In the genomic region with DNA sequence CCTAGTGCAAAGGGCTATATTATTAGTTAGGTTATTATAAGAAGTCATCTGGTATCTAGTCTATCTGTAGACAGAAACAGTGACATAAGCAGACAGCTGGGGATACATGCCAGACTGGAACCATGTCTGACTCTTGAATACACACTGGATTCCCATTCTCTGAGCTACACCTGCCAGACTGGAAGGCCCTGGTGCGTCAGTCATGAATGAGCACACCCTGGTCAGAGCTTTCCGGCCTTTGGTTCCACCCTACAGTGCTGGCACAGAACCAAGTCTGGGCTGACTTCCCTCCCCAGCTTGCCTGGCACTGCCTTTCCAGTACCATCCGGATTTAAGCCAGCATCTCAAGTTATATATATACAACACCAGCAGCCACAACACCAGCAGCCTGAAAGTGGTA, we compare ENCODE assay signal across 9 mouse cellular contexts. TPM values are rescaled to one million over a fixed set of nuclear protein-coding genes. Genes with fewer than 3 reads are reported as not detected.
DNase-seq lines count a peak whose midpoint lies in the region; ATAC-seq lines count a peak whose summit lies in the region.
"Had no signal": no experiment of that assay in that cellular context is flagged by ENCODE, and none has a peak within 500 bp of the region (broad histone marks: within the 10 kb centered on the region; RNA-seq: fewer than 3 reads in every experiment).

No protein-coding gene starts in this region.

- H3K27me3 ChIP-seq in embryonic facial prominence, embryonic 14.5 days (replicated peaks; ENCODE audit: control insufficient read depth, insufficient read depth, low read length): no peaks in the 10 kb centered on the region
- no peaks in the 10 kb centered on the region for H3K27me3 ChIP-seq in limb, embryonic 15.5 days

- H3K27ac ChIP-seq in embryonic facial prominence, embryonic 14.5 days (replicated peaks; ENCODE audit: low read depth, low read length): no peak overlapping the region
- no peak overlapping the region for H3K27ac ChIP-seq in limb, embryonic 15.5 days

- no peak overlapping the region for H3K4me3 ChIP-seq in embryonic facial prominence, embryonic 14.5 days (ENCODE audit: low read depth, low read length)
- no peak overlapping the region for H3K4me3 ChIP-seq in limb, embryonic 15.5 days

- H3K4me2 ChIP-seq in embryonic facial prominence, embryonic 14.5 days (ENCODE audit: low read depth, low read length): no peak overlapping the region
- H3K4me2 ChIP-seq in limb, embryonic 15.5 days: no peak overlapping the region

- 64% methylated on average over 3 of the region's 3 CpGs for WGBS in embryonic facial prominence, embryonic 14.5 days
- 62% methylated on average over 3 of the region's 3 CpGs for WGBS in limb, embryonic 15.5 days

- DNase-seq in adrenal gland, postnatal 14 days: peak; percentile 38
- no peak for DNase-seq in adrenal gland, postnatal 36 days
- DNase-seq in 3134 (ENCODE audit: extremely low read depth, insufficient read length, low spot score): peak; percentile 46
- peak; percentile 85 for DNase-seq in embryonic facial prominence, embryonic 14.5 days (ENCODE audit: low spot score)
- DNase-seq in thymus, postnatal 4 days: no peak
- no peak for DNase-seq in T-cell, adult 2 months (ENCODE audit: low spot score)
- DNase-seq in neural tube, embryonic 10.5 days (ENCODE audit: extremely low spot score, low spot score): no peak

- no peaks in the 10 kb centered on the region for H3K36me3 ChIP-seq in embryonic facial prominence, embryonic 14.5 days (ENCODE audit: control insufficient read depth, insufficient read depth, low read length)
- no peaks in the 10 kb centered on the region for H3K36me3 ChIP-seq in limb, embryonic 15.5 days

- H3K9me3 ChIP-seq in embryonic facial prominence, embryonic 14.5 days (ENCODE audit: control insufficient read depth, low read length): no peaks in the 10 kb centered on the region
- H3K9me3 ChIP-seq in limb, embryonic 15.5 days: no peaks in the 10 kb centered on the region

- no peak overlapping the region for H3K9ac ChIP-seq in embryonic facial prominence, embryonic 14.5 days (ENCODE audit: low read depth, low read length)
- no peak overlapping the region for H3K9ac ChIP-seq in limb, embryonic 15.5 days

- no peaks in the 10 kb centered on the region for H3K4me1 ChIP-seq in embryonic facial prominence, embryonic 14.5 days (ENCODE audit: control insufficient read depth, insufficient read depth, low read length)
- peaks cover under 1% of the 10 kb centered on the region for H3K4me1 ChIP-seq in limb, embryonic 15.5 days

- peak; percentile 68 for ATAC-seq in embryonic facial prominence, embryonic 14.5 days (ENCODE audit: low read depth)
- peak; percentile 73; the same call in 1 of the 2 replicates for ATAC-seq in limb, embryonic 15.5 days (ENCODE audit: insufficient number of reproducible peaks, low FRiP score, low TSS enrichment, low read depth)

RNA-seq across cellular contexts. Expression of gene Itsn2, which starts 3.8 kb away (rescaled TPM):
- 47.8 and 61.2 TPM in 2 replicates for total RNA-seq in adrenal gland, postnatal 14 days (2021)
- total RNA-seq in adrenal gland, postnatal 36 days (2021): 10 to 100 TPM; 56.8 to 57.5 TPM
- 43.6 and 44.0 TPM in 2 replicates for polyA plus RNA-seq in embryonic facial prominence, embryonic 14.5 days (2014; fragmentation: Nextera tagmentation; extraction: Ambion mirVana)
- polyA plus RNA-seq in limb, embryonic 15.5 days (2015; fragmentation: Nextera tagmentation; extraction: Ambion mirVana): 33.8 and 39.3 TPM in 2 replicates

RNA-seq across cellular contexts. Expression of gene Gm3625, which starts 4.1 kb away (rescaled TPM):
- not detected in 2 replicates for total RNA-seq in adrenal gland, postnatal 14 days (2021)
- not detected for total RNA-seq in adrenal gland, postnatal 36 days (2021)
- not detected in 2 replicates for polyA plus RNA-seq in embryonic facial prominence, embryonic 14.5 days (2014; fragmentation: Nextera tagmentation; extraction: Ambion mirVana)
- polyA plus RNA-seq in limb, embryonic 15.5 days (2015; fragmentation: Nextera tagmentation; extraction: Ambion mirVana): not detected in 2 replicates
- total RNA-seq: layer of hippocampus, postnatal 10 days had no signal

Comparison
In these comparisons a context has a peak if more than half of its experiments do, and no peak if none do; other contexts are left out.
1. DNase-seq: peak in adrenal gland, postnatal 14 days (single experiment), 3134 (single experiment) and embryonic facial prominence, embryonic 14.5 days (single experiment); none in adrenal gland, postnatal 36 days (0 of 2), thymus, postnatal 4 days (single experiment), T-cell, adult 2 months (single experiment) and neural tube, embryonic 10.5 days (single experiment).